Mouse (Mus musculus): ENCODE measurements around the gene Osmr. TPM values are rescaled to one million over a fixed set of nuclear protein-coding genes. Genes with fewer than 3 reads are reported as not detected.

The Osmr gene
- total RNA-seq (2012; rRNA removed), result 0.21 and 1.0 TPM in 2 replicates

- Histone ChIP-seq H3K4me1 (ENCODE audit: control insufficient read depth in 2 of 2, insufficient read depth in 2 of 2, low read length in 2 of 2, poor library complexity in 1 of 2) (no peaks in the 10 kb centered on the region; a peak in 2 of 4 replicates), H3K27ac (ENCODE audit: insufficient read depth, low read depth, low read length, poor library complexity, severe bottlenecking) (no peak within 1 kb of the TSS)
Measured at GRCm38 (mm10) chr15:6874601-6875019, at the start of gene Osmr. Osmr (minus strand) TSS chr15:6874969.

DNA sequence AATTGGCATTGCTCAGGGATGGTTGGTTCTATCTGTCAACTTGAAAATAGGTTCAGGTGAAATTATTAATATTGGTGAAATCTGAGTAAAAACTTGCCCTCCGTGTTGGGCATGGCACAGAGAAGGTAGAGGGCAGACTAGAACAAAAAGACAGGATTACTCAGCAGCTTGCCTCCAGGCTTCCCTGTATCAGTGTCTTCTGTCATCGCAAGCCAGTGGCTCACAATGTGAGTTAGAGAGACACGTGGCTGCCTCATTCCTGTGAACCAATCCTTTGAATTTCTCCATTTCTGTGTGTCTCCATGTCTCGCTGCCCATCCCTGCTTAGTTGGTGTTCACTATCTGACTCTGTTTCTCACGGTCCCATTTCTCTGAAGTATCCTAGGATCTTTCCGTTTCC, 44.6 kb upstream of the Osmr start:
- DNase-seq (ENCODE audit: low read depth, low spot score), result no peak
- no peaks in the 10 kb centered on the region for H3K9me3 ChIP-seq (ENCODE audit: control insufficient read depth, insufficient read depth, low read depth, low read length)
- no peak overlapping the region for H3K9ac ChIP-seq (ENCODE audit: insufficient read depth, low read depth, low read length, poor library complexity, severe bottlenecking)
- no peak overlapping the region for H3K27ac ChIP-seq (ENCODE audit: insufficient read depth, low read depth, low read length, poor library complexity, severe bottlenecking)
- TF ChIP-seq HCFC1 (IDR thresholded peaks at IDR 0.05; ENCODE audit: borderline replicate concordance, insufficient read depth, low read length), result no peak
- TF ChIP-seq ZC3H11A (IDR thresholded peaks at IDR 0.05; ENCODE audit: borderline replicate concordance, low read depth, low read length), result no peak
- no peak for TF ChIP-seq CHD2 (IDR thresholded peaks at IDR 0.05; ENCODE audit: low read depth, low read length)
- no peak for TF ChIP-seq MAFK (IDR thresholded peaks at IDR 0.05; ENCODE audit: insufficient read depth, low read depth, low read length)
- no peak for TF ChIP-seq ZNF384 (IDR thresholded peaks at IDR 0.05; ENCODE audit: low read depth, low read length)
- in situ Hi-C loops (cut with MboI; ENCODE audit: low sequenced_read_pairs in 2 of 2, unreplicated experiment in 2 of 2), result loop anchor here (25.0 kb wide), 2 partner anchors 293 to 518 kb away; no protein-coding TSS in a partner anchor
- H3K4me1 ChIP-seq (ENCODE audit: control insufficient read depth in 2 of 2, insufficient read depth in 2 of 2, low read length in 2 of 2, poor library complexity in 1 of 2), result no peaks in the 10 kb centered on the region
- no peaks in the 10 kb centered on the region for H3K36me3 ChIP-seq (ENCODE audit: control insufficient read depth, insufficient read depth, low read length, poor library complexity, severe bottlenecking)
- H3K4me3 ChIP-seq (ENCODE audit: insufficient read depth in 1 of 2, low read depth in 1 of 2, low read length in 2 of 2, poor library complexity in 1 of 2, severe bottlenecking in 1 of 2), result no peak overlapping the region

More at GRCm38 (mm10) chr15:6874601-6875019, at the start of gene Osmr:
- peak within 1 kb of the TSS; percentile 63 to 73 for H3K4me3 ChIP-seq (ENCODE audit: insufficient read depth in 1 of 2, low read depth in 1 of 2, low read length in 2 of 2, poor library complexity in 1 of 2, severe bottlenecking in 1 of 2)
- peak within 1 kb of the TSS; percentile 42 for H3K9ac ChIP-seq (ENCODE audit: insufficient read depth, low read depth, low read length, poor library complexity, severe bottlenecking)
- H3K36me3 ChIP-seq (ENCODE audit: control insufficient read depth, insufficient read depth, low read length, poor library complexity, severe bottlenecking), result no peaks in the 10 kb centered on the region
- TF ChIP-seq MAFK (IDR thresholded peaks at IDR 0.05; ENCODE audit: insufficient read depth, low read depth, low read length) (no peak), ZC3H11A (IDR thresholded peaks at IDR 0.05; ENCODE audit: borderline replicate concordance, low read depth, low read length) (no peak), HCFC1 (IDR thresholded peaks at IDR 0.05; ENCODE audit: borderline replicate concordance, insufficient read depth, low read length) (no peak), ZNF384 (IDR thresholded peaks at IDR 0.05; ENCODE audit: low read depth, low read length) (no peak), CHD2 (IDR thresholded peaks at IDR 0.05; ENCODE audit: low read depth, low read length) (no peak)
- in situ Hi-C loops (cut with MboI; ENCODE audit: low sequenced_read_pairs in 2 of 2, unreplicated experiment in 2 of 2), result no loop called here
- H3K9me3 ChIP-seq (ENCODE audit: control insufficient read depth, insufficient read depth, low read depth, low read length), result no peaks in the 10 kb centered on the region
- no peak for DNase-seq (ENCODE audit: low read depth, low spot score)

GRCm38 (mm10) chr15:6914163-6914562, 39.4 kb upstream of the Osmr start:
- no peak overlapping the region for H3K27ac ChIP-seq (ENCODE audit: insufficient read depth, low read depth, low read length, poor library complexity, severe bottlenecking)
- H3K9me3 ChIP-seq (ENCODE audit: control insufficient read depth, insufficient read depth, low read depth, low read length), result no peaks in the 10 kb centered on the region
- no peak overlapping the region for H3K4me3 ChIP-seq (ENCODE audit: insufficient read depth in 1 of 2, low read depth in 1 of 2, low read length in 2 of 2, poor library complexity in 1 of 2, severe bottlenecking in 1 of 2)
- no peak overlapping the region for H3K9ac ChIP-seq (ENCODE audit: insufficient read depth, low read depth, low read length, poor library complexity, severe bottlenecking)
- no peak for DNase-seq (ENCODE audit: low read depth, low spot score)
- no peaks in the 10 kb centered on the region for H3K36me3 ChIP-seq (ENCODE audit: control insufficient read depth, insufficient read depth, low read length, poor library complexity, severe bottlenecking)
- H3K4me1 ChIP-seq (ENCODE audit: control insufficient read depth in 2 of 2, insufficient read depth in 2 of 2, low read length in 2 of 2, poor library complexity in 1 of 2), result no peaks in the 10 kb centered on the region; a peak in 3 of 4 replicates
- in situ Hi-C loops (cut with MboI; ENCODE audit: low sequenced_read_pairs in 2 of 2, unreplicated experiment in 2 of 2), result loop anchor here (25.0 kb wide), 2 partner anchors 298 to 523 kb away; no protein-coding TSS in a partner anchor
- TF ChIP-seq ZNF384 (IDR thresholded peaks at IDR 0.05; ENCODE audit: low read depth, low read length) (no peak), HCFC1 (IDR thresholded peaks at IDR 0.05; ENCODE audit: borderline replicate concordance, insufficient read depth, low read length) (no peak), MAFK (IDR thresholded peaks at IDR 0.05; ENCODE audit: insufficient read depth, low read depth, low read length) (no peak), ZC3H11A (IDR thresholded peaks at IDR 0.05; ENCODE audit: borderline replicate concordance, low read depth, low read length) (no peak), CHD2 (IDR thresholded peaks at IDR 0.05; ENCODE audit: low read depth, low read length) (no peak)

DNA sequence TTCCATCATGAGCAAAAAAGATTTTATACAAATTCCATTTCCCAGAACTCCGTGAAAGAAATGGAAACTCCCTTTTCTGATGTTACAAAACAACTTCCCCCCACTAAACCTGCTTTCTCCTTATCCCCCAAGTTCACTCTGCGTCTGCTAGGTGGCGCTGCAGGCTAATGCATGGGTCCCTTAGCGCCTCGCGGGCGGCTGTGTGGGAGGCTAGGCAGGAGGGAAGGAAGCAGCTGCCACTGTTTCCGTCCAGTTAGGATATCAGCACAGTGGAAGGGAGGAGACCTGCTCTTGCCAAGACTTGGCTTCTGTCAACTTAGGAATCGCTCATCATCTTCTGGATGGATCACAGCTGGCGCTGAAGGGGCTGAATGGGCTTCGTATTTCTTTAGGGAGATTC, 34.9 kb upstream of the Osmr start:
- Histone ChIP-seq H3K27ac (ENCODE audit: insufficient read depth, low read depth, low read length, poor library complexity, severe bottlenecking) (no peak overlapping the region), H3K9me3 (ENCODE audit: control insufficient read depth, insufficient read depth, low read depth, low read length) (no peaks in the 10 kb centered on the region), H3K4me1 (ENCODE audit: control insufficient read depth in 2 of 2, insufficient read depth in 2 of 2, low read length in 2 of 2, poor library complexity in 1 of 2) (peaks cover 0 to 2% of the 10 kb centered on the region in 2 experiments; a peak in 3 of 4 replicates), H3K4me3 (ENCODE audit: insufficient read depth in 1 of 2, low read depth in 1 of 2, low read length in 2 of 2, poor library complexity in 1 of 2, severe bottlenecking in 1 of 2) (no peak overlapping the region), H3K36me3 (ENCODE audit: control insufficient read depth, insufficient read depth, low read length, poor library complexity, severe bottlenecking) (no peaks in the 10 kb centered on the region), H3K9ac (ENCODE audit: insufficient read depth, low read depth, low read length, poor library complexity, severe bottlenecking) (peak overlapping the region; percentile 54; the same call in 1 of the 2 replicates)
- in situ Hi-C loops (cut with MboI; ENCODE audit: low sequenced_read_pairs in 2 of 2, unreplicated experiment in 2 of 2), result loop anchor here (5.0 to 25.0 kb wide), 3 partner anchors 303 to 528 kb away; no protein-coding TSS in a partner anchor
- no peak for TF ChIP-seq MAFK (IDR thresholded peaks at IDR 0.05; ENCODE audit: insufficient read depth, low read depth, low read length)
- no peak for TF ChIP-seq CHD2 (IDR thresholded peaks at IDR 0.05; ENCODE audit: low read depth, low read length)
- TF ChIP-seq HCFC1 (IDR thresholded peaks at IDR 0.05; ENCODE audit: borderline replicate concordance, insufficient read depth, low read length), result no peak
- TF ChIP-seq ZNF384 (IDR thresholded peaks at IDR 0.05; ENCODE audit: low read depth, low read length), result no peak
- peak; percentile 99 for TF ChIP-seq ZC3H11A (IDR thresholded peaks at IDR 0.05; ENCODE audit: borderline replicate concordance, low read depth, low read length)
- peak; percentile 88 for DNase-seq (ENCODE audit: low read depth, low spot score)

Measured in ES-E14 (cell line).